Mouse (Mus musculus): ENCODE data around the gene Mat2a. TPM values are rescaled to one million over a fixed set of nuclear protein-coding genes. Genes with fewer than 3 reads are reported as not detected.
"Not testable (repeated sequence)": the region's sequence is repeated elsewhere in the genome, so short reads cannot be mapped to it uniquely, and the experiment has no call there.

Mat2a gene
- 100 to 1,000 TPM; 113 to 118 TPM for total RNA-seq (2021)
- long read RNA-seq, experiment 1, transcript Mat2a-201 (9 exons, 2,804 nt) = major isoform, 66 of 102 reads
- long read RNA-seq, experiment 1, transcript Mat2a-202 (8 exons, 3,387 nt) = minor isoform, 13 of 102 reads
- long read RNA-seq, experiment 1, partial matches to known transcripts = 2 of 102 reads
- long read RNA-seq, experiment 1, other reads (novel, unspliced or antisense) = 20 of 102 reads
- long read RNA-seq, experiment 2, transcript Mat2a-201 (9 exons, 2,804 nt) = major isoform, 146 of 184 reads
- long read RNA-seq, experiment 2, transcript Mat2a-202 (8 exons, 3,387 nt) = minor isoform, 18 of 184 reads
- long read RNA-seq, experiment 2, transcript Mat2a-206 (9 exons, 1,400 nt) = minor isoform, 5 of 184 reads
- long read RNA-seq, experiment 2, partial matches to known transcripts = 4 of 184 reads
- long read RNA-seq, experiment 2, other reads (novel, unspliced or antisense) = 11 of 184 reads

DNA sequence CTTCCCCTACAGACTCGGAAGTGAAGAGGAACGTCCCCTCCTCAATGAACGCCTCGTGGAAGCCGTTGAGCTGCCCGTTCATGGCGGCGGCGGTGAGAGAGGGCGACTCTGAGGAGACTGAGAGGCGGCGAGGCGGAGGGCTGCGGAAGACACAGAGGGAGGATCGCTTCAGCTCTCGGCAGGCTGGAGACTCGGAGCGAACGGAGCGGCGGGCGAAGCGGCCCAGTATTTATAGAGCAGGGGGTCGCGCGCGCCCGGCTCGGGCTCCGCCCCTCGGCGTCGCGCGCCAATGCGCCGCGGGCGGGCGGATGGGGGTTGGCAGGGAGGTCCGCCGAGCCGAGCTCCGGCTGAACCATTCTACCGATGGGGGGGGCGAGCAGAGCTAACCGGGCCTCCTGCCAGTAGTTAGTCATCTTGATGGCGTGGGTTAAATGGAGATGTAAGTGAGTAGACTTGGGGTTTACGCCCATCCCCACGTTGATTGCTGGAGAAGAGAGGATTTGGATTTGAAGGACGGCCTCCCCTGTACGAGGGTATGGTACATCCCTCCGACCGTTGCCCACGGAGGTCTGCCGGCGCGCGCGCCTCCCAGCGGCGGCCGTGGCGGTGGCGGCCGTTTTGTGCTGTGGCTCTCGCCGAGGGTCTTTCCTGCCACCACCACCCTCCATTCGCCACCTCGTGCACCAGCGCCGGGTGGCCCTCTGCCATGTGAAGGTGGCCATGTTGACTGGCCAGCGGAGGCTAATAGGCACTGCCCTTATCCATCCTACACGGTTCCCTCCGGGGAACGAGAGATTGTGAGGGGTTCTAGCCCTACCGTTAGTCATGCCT, at the start of gene Mat2a:
Mat2a (minus strand) TSS at position 204 of the 831 bp plus-strand sequence.
- DNase-seq = peak; percentile 94

DNA sequence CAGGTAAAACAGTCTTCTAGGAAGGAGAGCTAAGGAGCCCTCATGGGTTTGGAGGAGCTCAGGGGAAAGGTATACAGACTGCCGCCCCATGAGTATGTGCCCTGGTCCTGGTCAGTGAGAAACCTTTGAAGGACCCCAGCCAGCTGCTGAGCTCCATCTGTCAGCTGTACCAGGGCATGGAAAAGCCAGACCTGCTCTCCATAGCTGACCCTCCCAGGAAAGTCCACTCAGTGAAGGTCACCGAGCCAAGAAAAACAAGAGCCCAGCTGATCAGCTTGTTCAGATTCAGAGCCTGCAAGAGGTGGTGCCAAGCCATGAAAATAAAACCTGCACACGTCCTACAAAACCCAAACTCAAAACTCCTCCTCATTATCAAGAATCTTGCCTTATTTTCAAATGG, 49.5 kb upstream of the Mat2a start:
- peak; percentile 22 for DNase-seq

DNA sequence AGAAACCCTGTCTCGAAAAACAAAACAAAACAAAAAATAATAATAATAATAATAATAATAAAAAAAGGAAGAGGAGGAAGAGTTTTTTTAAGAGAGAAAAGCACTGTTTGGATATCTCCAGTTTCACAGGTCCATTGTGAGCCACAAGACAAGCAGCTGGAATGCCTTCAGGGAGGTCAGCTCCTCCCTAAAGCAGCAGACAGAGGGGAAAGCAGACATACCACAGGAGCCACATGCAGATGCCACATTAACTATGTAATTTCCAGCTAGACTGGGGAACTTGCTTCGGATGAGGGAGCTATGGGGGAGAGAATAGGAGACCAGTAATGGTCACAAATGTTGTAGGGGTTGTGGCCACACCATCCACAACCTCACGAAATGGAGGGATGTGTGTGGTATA, 47.9 kb upstream of the Mat2a start:
- no peak for DNase-seq

DNA sequence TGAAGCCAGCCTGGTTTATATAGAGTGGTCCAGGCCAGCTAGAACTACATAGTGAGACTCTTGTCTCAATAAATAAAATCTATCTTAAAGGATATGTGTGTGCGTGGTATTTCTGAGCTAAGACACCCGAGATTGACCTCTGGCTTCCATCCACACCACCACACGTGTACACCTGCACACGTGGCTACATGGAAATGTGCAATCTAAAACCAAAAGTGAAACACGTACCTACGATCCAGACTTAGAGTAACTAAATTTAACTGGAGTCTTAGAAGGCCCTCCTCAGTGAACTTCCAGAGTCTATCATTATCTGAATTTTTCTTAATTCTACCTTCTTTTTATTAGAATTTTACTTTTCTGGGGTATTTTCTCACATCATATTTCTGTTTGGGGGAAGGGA, 46.9 kb upstream of the Mat2a start:
- DNase-seq = no peak

DNA sequence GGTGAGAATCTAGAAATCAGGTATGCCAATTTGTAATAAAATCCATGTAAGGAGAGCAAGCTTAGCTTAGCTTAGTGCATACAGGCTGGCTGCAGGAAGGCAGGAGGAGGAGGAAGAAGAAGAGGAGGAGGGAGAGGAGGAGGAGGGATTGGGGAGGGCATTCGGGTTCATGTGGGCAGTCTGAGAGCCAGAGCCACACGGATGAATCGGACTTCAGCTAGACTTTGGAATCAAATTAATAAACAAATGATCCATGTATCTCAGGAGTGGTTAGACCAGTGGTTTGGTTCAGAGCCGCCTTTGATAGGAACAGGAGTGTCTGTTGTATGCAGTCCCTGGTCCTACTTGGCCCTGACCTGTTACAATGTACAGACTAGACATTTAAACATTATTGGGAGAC, 45.5 kb upstream of the Mat2a start:
- no peak for DNase-seq

DNA sequence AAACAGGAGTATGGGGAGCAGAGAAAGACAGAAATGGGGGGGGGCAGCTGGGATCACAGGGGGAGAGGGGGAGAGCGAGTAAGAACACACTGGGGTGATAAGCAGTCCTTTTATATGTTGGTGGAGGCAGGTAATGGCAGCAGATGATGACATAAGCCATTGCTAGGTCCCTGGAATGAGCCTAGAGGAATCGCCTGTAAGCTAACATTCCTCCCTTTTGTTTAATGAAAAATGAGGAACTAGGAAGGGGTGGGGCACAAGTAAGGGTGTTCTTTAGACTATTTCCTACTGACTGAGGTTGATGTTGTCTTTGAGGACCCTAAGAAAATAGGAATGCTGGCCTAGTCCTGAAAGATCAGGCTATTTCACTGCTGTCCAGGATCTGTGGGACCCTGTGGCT, 42.8 kb upstream of the Mat2a start:
- no peak for DNase-seq

DNA sequence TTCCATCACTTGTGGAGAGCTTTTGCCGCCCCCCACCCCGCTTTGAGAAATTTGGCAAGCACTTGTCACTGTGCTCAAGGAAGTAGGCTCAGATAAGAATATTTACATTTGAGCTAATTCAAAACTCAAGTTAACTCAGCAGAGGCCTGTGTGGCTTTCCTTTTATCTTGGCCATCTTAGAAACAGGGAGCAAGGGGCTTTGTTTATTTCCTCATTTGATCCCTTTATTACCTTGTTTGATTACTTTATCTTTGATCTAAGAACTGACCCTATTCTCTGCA, 41.0 kb upstream of the Mat2a start:
- no peak for DNase-seq

DNA sequence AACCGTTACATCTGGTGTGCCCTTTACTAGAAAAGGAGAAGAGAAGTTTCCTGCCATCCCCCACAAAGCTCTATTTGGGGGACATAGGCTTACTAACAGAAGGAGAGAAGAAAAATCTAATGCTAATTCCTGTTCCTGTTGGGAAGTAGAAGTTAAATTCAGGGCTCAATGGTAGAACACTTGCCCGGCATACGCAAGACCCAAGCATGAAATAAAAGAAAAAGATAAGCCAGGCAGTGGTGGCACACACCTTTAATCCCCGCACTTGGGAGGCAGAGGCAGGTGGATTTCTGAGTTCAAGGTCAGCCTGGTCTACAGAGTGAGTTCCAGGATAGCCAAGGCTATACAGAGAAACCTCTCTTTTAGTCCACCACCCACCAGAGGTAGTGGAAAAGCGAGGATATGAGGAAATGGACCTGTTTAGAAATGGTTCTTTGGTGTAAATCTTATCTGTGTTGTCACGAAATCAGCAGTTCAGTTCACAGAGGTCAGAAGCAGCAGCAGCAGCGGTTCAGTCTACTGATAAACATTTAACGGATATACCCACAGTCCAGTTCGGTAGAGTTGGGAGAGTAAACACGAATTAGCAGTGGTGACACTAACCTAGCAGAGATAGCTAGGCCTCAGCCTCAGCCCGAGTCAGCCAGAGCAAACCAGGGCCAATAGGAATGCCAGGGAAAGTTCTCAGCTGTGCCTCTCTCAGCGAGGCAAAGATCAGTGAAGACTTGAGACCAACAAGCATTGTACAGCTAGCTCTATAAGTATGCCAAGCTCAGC, 40.5 kb upstream of the Mat2a start:
- DNase-seq = no peak

DNA sequence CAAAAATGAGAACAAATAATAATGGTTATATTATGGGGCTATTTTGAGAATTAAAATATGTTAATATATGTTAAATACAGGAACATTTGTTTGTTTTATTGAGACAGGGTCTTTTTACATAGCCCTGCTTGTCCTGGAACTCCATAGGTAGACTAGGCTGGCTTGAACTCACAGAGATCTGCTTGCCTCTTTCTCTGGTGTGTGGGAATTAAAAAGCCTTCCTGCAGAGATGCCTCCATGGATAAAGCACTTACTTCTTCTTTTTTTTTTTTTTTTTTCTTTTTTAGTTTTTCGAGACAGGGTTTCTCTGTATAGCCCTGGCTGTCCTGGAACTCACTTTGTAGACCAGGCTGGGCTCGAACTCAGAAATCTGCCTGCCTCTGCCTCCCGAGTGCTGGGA, 39.3 kb upstream of the Mat2a start:
- DNase-seq = not testable (repeated sequence)

DNA sequence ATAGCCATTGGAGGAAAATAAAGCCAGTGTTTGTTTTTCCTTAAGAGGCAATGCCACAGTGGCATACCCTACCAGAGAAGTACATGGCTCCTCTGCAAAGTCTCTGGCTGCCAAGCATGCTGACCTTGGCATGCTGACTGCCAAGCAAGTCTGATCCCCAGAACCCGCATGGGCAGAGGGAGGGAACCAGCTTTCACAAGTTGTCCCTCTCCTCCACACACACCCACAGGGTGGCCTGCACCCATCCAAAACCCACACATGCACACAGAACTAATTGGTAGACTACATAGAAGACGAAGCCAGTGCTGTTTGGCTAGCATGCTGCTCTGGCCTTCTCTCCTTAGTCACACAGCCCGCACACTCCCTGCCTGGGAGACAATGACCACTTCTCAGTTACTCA, 38.3 kb upstream of the Mat2a start:
- DNase-seq = peak; percentile 43

DNA sequence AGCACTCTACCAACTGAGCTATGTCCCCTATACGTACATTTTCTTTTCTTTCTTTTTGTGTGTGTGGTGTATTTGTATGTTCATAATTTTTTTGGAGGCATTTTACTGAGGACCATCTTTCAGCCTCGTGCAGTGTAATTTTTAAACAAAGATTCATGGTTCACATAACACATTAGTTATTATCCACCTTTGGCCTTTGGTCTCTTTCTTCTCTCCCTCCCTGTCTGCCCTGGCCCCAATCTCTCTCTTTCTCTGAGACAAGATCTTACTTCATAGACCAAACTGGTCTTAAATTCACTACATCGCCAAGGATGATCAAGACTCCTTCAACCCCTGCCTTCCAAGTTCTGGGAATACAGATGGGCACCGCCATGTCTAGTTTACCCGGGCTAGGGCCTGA, 37.5 kb upstream of the Mat2a start:
- no peak for DNase-seq

DNA sequence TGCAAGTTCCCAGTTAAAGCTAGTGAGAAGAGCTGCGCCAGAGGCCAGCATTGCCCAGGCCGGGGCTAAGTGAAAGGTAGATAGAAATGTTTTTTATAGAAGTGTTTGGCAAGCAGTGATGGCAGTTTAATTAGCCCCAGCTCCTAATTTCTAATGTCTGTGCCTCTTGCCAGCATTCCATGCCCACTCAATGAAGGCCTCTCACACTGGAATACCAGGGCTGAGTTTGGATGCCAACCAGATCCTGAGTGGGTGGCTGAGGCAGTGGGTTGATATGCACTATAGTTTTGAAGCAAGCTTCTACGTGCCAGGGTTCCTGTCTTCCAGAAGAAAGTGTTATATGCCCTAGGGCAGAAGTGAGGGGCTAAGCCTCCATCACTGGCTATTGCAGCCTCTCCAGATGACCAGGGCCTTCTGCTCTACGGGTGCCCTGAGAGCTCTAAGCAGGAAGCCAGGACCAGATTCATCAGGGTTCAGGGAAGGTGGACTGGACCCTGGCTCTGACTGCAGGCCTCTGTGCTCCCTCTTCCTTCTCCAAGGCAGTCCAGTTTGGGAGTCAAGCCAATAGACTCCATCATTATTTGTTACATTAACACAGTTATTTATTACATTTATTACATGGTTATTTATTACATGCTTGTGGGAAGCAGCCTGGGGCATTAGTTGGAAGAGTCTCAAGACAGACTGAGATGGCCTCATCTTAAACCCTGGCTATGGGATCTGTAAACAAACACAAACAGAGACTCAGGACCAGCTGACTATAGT, 36.0 kb upstream of the Mat2a start:
- DNase-seq = no peak

DNA sequence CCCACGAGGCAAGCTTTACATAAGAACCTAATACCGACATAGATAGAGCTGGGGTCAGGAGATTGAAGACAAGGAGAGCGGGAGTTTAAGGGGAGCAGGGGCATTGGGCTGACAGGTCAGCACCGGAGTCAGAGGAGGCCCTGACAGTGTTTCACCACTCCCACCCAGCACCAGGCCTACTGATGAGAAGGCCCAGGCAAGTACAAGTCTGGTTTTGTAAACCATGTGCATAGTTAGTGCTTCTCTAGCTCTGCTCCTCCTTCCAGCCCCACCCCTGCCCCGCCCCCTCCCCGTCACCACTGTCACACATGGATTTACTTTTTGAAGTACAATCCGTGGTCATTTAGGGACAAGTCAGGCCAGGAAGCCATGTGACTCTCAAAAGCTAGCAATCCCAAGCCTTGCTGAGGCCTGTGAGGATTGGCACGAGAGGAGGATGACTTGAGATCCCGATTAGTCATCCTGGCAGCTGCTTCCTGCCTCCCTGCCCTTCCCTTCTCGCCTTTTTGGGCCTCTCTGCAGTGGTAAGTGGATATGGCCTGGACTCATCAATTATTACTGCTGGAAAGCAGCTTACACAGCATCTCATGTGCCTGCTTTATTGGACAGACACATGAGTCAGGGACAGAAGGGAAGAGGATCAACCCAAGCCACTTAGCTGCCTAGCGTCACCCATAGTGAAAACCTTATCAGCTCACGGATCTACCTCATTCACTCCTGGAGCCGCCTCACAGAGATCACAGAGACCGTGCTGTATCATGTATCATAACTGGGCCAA, 34.1 kb upstream of the Mat2a start:
- peak; percentile 87 for DNase-seq

DNA sequence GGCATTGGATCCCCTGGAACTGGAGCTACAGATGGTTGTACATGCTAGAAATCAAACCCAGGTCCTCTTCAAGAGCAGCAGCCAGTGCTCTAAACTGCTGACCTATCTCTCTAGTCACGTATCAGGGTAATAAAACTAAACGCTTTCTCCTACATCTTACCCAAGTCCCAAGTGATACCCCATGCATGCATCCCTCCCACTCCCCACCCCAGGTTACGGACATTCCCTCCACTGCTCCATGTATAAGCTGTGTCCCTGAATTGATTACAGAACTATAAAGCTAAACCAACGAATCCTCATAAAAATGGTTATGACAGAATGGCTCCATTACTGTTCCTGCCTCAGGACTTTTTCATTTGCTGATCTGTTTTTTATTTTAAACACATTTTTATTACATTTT, 26.8 kb upstream of the Mat2a start:
- DNase-seq = no peak

DNA sequence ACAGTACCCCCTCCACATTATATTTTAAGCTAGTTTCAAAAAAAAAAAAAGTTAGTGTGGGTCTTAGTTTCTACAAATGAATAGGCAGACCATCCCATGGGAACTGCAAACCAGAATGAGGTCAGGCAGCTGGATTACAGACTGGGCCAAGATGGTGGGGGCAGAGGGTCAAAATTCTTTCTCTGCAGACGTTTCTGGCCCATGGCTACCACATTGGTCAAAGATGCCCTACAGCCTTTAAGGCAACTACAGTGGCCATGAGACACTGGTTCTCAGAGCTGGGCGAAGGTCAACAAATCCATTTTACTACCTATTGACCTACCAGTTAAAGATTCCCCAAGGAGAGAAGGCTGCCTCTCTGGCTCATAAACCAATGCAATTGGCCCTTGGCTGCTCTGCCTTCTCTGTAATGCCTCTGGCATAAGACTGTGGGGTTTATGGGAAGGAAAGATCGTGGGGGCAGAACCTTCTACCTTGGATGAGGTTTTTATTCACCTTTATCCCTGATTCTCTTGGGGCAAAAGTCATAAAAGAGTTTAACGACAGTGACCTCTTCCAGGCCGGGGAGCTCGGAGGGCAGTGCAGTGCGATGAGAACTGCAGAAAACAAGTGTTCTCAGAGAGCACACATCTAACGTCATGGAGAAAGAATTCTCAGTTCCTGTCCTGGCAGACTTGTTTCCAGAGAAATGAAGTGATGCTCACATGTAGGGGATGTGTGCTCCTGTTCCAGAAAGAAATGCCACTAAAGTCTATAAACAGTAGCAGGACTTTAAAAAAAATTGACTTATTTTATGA, 26.2 kb upstream of the Mat2a start:
- peak; percentile 34 for DNase-seq

DNA sequence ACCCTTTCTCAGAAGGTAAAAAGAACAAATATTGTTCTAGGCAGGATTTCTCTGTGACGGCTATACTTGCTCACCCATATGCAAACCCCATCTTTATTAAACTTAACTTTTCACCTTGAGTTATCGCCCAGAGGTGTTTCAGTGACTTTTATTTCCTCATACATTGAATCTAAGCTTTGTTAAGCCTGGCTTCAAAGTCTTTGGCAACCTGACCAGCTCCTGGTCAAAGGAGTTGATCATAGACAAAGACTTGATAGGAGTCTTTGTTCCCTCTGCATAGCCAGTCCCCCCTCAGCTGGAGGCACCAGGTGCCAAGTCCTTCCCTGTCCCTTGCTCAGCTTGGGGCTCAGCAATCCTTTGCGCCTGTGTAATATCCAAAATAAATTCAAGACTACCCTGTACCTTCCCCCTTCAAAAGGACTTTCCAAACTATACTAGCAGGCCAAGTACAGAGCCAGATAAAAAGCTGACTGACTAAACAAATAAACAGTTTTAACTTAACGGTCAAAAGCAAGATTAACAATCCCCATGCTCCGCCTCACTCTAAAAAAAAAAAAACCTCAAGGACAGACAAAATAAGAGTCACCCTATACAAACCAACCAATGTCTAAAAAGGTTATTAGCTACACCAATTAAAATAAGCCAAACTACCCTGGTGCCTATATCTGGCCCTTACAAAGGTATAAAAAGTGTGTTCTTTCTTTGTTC, 23.3 kb upstream of the Mat2a start:
- DNase-seq = not testable (repeated sequence)

DNA sequence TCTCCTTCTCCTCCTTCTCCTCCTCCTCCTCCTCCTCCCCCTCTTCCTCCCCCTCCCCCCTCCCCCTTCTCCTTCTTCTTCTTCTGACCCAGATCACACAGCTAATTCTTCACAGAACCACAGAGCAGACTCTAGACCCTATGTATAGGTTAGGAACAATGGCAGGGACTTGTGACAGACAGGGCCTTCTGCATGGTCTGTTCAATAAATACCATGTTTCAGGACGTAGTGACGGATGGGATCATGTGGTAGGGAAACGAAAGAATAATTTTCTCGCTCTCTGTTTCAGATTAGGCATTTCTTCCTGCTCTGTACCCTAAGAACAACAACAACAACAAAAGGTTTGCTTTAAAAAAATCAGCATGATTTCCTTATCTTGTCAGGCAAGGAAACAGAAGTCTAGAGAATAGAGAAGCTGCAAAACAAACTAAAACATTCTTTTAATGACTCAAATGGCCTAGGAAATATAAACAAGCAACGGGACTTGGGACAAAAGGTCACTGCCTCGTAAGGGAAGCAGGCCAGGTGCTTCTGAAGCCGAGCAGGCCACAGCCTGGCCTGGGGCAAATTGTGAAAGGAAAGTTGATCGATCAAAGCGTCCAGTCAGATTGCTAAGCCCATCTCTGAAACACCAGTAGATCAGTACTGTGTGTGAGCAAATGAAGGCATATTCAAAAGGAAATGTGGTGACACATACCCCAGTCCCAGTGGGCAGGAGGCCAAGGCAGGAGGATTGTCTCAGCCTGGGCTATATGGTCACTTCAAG, 20.9 kb upstream of the Mat2a start:
- DNase-seq = no peak

DNA sequence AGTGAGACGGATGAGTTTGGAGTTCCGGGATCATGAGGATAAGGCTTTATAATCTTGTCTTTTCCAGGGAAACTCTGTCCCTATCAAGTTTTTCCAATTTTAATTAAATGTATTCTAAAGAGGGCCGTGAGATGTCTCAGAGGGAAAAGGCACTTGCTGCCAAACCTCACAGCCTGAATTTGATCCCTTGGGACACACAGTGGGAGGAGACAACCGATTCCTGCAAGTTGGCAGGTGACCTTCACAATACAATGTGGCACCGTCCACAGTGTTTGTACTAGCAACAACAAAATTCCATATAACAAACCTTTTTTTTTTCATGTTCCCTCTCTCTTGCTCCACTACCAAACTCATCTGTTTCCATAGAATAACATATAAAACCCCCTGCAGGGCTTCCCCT, 19.6 kb upstream of the Mat2a start:
- DNase-seq = no peak

DNA sequence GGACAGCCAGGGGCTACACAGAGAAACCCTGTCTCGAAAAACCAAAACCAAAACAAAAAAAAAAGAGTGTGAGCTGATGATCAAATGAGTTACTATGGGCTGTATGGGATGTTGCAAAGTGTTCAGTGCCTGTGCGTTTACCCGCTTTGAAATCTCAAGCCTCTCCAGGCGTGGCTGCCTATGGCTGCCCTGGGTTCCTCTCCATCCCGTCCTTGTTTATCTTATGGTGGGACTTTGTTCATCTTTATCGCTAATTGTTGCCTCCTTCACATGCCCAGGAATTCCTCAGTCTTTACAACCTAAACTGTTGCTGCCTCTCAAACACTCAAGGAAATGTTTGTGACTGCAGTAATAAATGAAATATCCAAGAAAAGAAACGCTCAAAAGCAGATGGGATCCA, 19.1 kb upstream of the Mat2a start:
- DNase-seq = no peak
